Mouse (Mus musculus) heart, postnatal 10 days (tissue): ENCODE results near the gene Gas6. TPM values are rescaled to one million over a fixed set of nuclear protein-coding genes. Genes with fewer than 3 reads are reported as not detected.

Experiments used
- DNase-seq, 2 experiments: peaks; one replicate each; pipeline ENCODE4 v3.0.0; 2021
- intact Hi-C: fragments of 180-260 bp; cut with DNase I; formaldehyde crosslinking; loops from one replicate; pipeline ENCODE4 v1.15.1; 2025
- total RNA-seq, 2 experiments: library from RNA; stranded (reverse); gene quantifications; 2 replicates each; pipeline ENCODE4 v1.2.3; 2021

The Gas6 gene
- total RNA-seq, 2 experiments from 2014 or later: 135 to 143 TPM

- DNase-seq: no peak
- intact Hi-C loops: no loop called here
Observed at GRCm38 (mm10) chr8:13419111-13419639, 75.1 kb downstream of the Gas6 start.

- DNase-seq: no peak
- intact Hi-C loops: loop anchor here (2.0 kb wide), 1 partner anchor 19 kb away; the partner anchor contains the start of gene Tmem255b
Observed at GRCm38 (mm10) chr8:13415879-13416278, 78.4 kb downstream of the Gas6 start.

Other genes with a start within 250 kb of the Gas6 start
- 100 to 1,000 TPM; 418 to 470 TPM for gene Adprhl1, start 240.3 kb downstream of the Gas6 start, total RNA-seq
- gene Dcun1d2, start 206.4 kb downstream of the Gas6 start, total RNA-seq: 10 to 100 TPM; 33.8 to 41.8 TPM
- 10 to 100 TPM; 24.5 to 27.3 TPM for gene Tmco3, start 206.3 kb downstream of the Gas6 start, total RNA-seq
- 10 to 100 TPM; 54.7 to 57.2 TPM for gene Tfdp1, start 155.7 kb downstream of the Gas6 start, total RNA-seq
- gene Atp4b, start 97.7 kb downstream of the Gas6 start, total RNA-seq: not detected
- under 1 TPM in 1 of 2 experiments, not detected in 1; 0.05 TPM for gene Grk1, start 89.4 kb downstream of the Gas6 start, total RNA-seq
- gene Tmem255b, start 59.3 kb downstream of the Gas6 start, total RNA-seq: 10 to 100 TPM; 13.5 to 18.8 TPM
- gene 1700029H14Rik, start 68.0 kb upstream of the Gas6 start, total RNA-seq: not detected
- 10 to 100 TPM; 22.3 to 25.1 TPM for gene Rasa3, start 183.1 kb upstream of the Gas6 start, total RNA-seq
- not detected for gene Cfap97d2, start 211.4 kb upstream of the Gas6 start, total RNA-seq